Mouse (Mus musculus) spleen, adult 10 weeks (tissue): ENCODE measurements around the gene Lif. TPM values are rescaled to one million over a fixed set of nuclear protein-coding genes. Genes with fewer than 3 reads are reported as not detected.

Source experiments
- polyA plus RNA-seq: library from polyadenylated mRNA; stranded (reverse); fragments of 350-450 nt; fragmentation: Illumina TruSeq; extraction: RNeasy Lipid Tissue Mini Kit (QIAGEN cat#74804); gene quantifications from one replicate; pipeline ENCODE4 v1.2.3, GENCODE M21; 2015; ENCODE audit warnings: low replicate concordance; ENCODE audit not compliant: insufficient read depth

The Lif gene
- polyA plus RNA-seq, result 0.70 TPM

DNA sequence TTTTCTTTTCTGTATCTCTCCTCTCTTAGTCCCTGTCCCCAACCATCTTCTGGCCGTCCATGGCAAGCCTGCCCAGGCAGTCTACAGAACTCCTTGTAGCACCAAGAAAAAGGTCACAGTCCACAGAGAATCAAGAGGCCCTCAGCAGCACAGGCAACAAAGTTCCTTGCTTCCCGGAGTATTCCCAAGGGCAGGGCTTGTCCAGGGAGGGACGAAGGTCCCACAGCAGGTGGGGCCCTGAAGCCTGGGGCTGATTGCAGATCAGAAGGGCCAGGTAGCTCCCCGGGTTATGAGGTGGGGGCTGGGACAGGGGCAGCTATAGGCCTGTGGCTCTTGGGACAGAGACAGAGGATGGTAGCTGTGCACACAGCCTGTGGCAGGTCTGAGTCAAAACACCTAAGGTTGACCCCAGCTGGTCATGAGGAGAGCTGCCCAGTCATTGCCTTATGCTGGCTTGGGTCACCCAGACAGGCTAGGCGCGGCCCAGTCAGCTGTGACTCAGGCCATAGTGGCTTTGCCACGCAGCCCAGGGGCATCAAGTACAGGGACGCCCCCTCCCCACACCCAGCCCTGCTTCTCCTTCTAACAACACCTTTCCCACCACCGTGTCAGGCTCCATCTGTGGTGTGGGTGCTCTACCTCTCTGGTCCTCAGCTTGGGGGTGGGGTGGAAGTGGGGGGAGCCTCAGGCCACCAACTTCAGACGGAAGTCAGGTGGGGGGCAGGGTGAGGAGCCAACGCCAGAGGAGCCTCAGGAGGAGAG, at the start of gene Lif:
Gene Lif (plus strand): TSS at position 712 of the 762 bp plus-strand sequence.

DNA sequence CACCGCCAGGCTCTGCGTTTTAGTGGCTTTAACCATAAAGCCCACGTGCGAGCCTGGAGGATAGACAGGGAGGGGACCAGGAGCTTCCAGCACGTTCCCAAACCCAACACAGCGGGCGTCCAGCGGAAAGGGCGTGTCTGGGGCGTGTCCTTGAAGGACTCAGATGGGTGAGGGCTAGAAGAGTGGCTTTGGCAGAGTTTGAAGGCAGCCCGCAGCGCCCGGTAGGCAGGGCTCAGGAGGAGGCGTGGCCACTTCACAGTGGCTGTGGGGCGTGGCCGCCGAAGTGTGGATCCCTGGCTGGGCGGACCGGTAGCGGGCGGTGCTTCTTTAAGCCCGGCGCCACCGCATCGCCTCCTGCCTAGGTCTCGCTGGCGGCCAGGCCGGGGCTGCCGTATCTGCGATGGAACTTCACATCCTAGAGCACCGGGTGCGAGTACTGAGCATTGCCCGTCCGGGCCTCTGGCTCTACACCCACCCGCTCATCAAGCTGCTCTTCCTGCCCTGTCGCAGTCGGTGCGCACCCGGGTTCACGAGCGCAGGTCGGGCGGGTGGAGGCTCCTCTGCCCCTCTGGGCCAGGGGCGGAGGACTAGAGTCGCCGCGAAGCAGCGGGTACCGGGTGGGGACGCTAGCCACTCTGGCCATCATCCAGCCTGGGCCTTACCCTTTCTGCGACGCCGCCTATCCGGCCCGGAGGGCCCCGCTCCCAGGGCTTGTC, 39.3 kb upstream of the Lif start, which contains the start of gene Castor1:
Gene Castor1 (plus strand): TSS at position 312 of the 716 bp plus-strand sequence.

DNA sequence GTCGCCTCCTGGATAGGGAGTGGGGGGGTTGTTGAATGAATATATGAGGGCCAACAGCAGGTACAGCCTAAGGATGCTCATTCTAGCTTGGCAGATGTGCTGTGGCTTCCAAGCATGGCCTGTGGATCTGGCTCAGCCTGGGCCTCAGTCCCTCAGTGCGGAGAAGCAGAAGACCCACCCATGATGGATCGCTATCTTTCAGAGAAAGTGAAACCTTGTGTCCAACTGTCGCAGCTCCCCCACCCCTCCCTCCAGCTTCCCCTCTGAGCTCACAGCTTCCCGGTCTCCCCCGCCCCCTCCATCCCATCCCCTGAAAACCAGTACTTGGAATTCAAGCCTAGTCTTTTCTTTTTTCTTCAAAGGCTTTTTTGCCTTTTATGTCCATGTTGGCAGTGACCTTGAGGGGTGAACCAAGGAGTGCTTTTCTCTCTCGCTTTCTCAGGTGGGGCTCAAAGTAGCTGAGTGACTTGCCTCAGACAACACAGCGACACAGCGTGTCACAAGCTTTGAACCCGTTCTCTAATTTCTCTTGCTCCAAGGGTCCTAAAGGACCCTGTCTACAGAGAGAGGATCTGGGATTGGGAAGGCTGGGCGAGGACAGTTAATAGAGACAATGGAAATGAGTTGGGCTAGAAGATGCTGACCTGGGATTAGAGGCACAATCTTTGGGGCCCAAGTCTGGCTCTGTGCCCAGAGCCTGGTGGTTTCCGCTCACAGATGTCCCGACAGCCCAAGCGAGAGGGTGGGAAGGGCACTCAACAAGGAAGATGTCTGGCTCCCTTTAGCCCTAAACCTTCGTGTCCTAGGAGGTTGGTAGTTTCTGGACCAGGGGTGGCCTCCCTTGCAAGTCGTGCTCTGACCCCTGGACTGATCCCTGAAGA, 21.5 kb upstream of the Lif start, which contains the start of gene Osm:
Gene Osm (plus strand): TSS at position 756 of the 881 bp plus-strand sequence.

Other genes starting within 250 kb of the Lif start
- gene Sec14l4, start 226.1 kb upstream of the Lif start, polyA plus RNA-seq, result not detected
- not detected for gene Sec14l3, start 192.7 kb upstream of the Lif start, polyA plus RNA-seq
- 2.1 TPM for gene Mtfp1, start 162.1 kb upstream of the Lif start, polyA plus RNA-seq
- gene Sec14l2, start 134.1 kb upstream of the Lif start, polyA plus RNA-seq, result 1.8 TPM
- gene Rnf215, start 122.4 kb upstream of the Lif start, polyA plus RNA-seq, result 23.6 TPM
- gene Ccdc157, start 97.3 kb upstream of the Lif start, polyA plus RNA-seq, result 5.8 TPM
- 41.7 TPM for gene Sf3a1, start 97.2 kb upstream of the Lif start, polyA plus RNA-seq
- 13.5 TPM for gene Tbc1d10a, start 70.8 kb upstream of the Lif start, polyA plus RNA-seq
- 2.3 TPM for gene Castor1, start 39.3 kb upstream of the Lif start, polyA plus RNA-seq
- 4.0 TPM for gene Osm, start 21.1 kb upstream of the Lif start, polyA plus RNA-seq
- not detected for gene Hormad2, start 183.5 kb downstream of the Lif start, polyA plus RNA-seq